Mouse (Mus musculus) stomach, embryonic 14.5 days (tissue): ENCODE data around the gene Creg2. TPM values are rescaled to one million over a fixed set of nuclear protein-coding genes. Genes with fewer than 3 reads are reported as not detected.

ENCODE experiments used
- polyA plus RNA-seq: library from polyadenylated mRNA; unstranded; fragments of >200 nt; fragmentation: Nextera tagmentation; extraction: Ambion mirVana; gene quantifications from 2 replicates; pipeline ENCODE4 v1.2.1, GENCODE M21; 2014

The Creg2 gene
- polyA plus RNA-seq, 1 experiment from 2014 or later = 0.29 TPM

Other genes with a start within 250 kb of the Creg2 start
- gene Tbc1d8, start 172.7 kb downstream of the Creg2 start, polyA plus RNA-seq = 11.7 and 12.4 TPM in 2 replicates
- gene Cnot11, start 116.5 kb downstream of the Creg2 start, polyA plus RNA-seq = 22.0 and 27.1 TPM in 2 replicates
- gene Rnf149, start 74.1 kb downstream of the Creg2 start, polyA plus RNA-seq = 34.0 and 38.0 TPM in 2 replicates
- gene Rfx8, start 69.5 kb upstream of the Creg2 start, polyA plus RNA-seq = 0.27 and 0.88 TPM in 2 replicates
- gene Gm3646, start 153.9 kb upstream of the Creg2 start, polyA plus RNA-seq = not detected in 2 replicates
- 36.7 and 42.6 TPM in 2 replicates for gene Map4k4, start 249.4 kb upstream of the Creg2 start, polyA plus RNA-seq